Mouse (Mus musculus) monocyte, adult 5-6 weeks (primary cell): ENCODE data around the gene Nr2f2. TPM values are rescaled to one million over a fixed set of nuclear protein-coding genes. Genes with fewer than 3 reads are reported as not detected.

Experiments used
- ATAC-seq: fragments of 153-309, 156-312 bp; replicated peaks from 2 replicates; pipeline ENCODE4 v1.8.0; 2017; ENCODE audit warnings: mild to moderate bottlenecking; ENCODE audit not compliant: low TSS enrichment, insufficient number of reproducible peaks, severe bottlenecking, poor library complexity, low FRiP score
- total RNA-seq: library from RNA; stranded (forward); fragments of 200-1000, 200-491, 200-594 nt; gene quantifications from 3 replicates; pipeline ENCODE4 v1.2.3, GENCODE M21; 2017

Gene Nr2f2
- not detected in 3 replicates for total RNA-seq

DNA sequence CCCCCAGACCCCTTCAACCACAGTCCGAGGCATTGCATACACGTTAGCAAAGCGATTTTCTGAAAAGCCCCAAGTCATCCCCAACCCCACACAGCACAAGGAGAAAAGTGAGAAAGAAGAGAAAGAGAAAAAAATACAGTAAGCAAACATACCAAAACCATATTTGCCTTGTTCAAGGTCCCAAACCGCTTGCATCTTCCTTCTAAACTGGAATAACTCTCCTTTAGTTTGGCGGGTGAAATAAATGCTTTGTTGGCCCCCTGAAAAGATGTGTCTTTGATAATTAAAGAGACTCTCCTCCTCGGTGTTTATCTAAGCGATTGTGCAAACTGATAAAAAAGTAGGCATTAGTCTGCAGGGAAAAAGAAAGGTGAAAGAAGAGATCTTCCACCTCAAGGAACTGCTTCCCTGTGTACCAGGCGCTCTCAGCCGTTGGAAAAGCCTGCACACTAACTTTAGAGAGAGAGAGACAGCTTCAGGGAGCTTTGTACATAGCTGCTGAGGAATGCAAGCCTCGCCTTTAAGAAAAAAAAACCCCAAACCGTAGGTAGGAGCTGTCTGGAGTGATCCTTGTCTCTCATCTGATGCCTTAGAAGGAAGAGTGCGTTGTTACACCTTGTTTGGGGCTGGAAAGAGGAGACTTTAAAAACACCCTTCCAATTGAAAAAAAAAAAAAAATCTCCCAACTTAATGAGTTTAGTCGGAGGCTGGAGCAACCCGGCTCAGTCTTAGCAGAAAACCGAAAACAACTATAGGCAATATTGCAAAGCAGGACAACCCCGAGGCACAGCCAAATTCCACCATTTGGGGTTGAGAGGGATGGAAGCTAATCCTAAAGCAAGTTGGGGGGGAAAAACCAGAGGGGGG lies at the start of gene Nr2f2:
TSS of gene Nr2f2 (minus strand) at position 795 of the 867 bp plus-strand sequence.
- no peak for ATAC-seq

DNA sequence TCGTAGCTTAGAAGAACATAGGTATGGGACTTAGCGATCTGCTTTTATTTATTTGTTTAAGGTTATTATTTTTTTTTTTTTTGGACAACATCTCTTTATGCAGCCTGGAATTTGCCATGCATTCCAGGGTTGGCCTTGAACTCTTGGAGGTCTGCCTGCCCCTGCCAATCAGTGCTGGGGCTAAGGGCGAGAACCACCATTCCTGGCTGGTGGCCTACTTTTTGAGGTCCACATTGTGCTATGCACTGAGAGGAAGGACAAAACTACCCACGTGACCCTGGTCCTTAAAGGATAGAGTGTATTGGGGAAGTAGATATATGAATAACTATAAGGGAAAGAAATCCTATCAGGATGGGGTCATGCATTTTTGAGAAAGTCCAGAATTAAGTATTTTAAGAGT lies 47.9 kb upstream of the Nr2f2 start:
- ATAC-seq, result no peak

DNA sequence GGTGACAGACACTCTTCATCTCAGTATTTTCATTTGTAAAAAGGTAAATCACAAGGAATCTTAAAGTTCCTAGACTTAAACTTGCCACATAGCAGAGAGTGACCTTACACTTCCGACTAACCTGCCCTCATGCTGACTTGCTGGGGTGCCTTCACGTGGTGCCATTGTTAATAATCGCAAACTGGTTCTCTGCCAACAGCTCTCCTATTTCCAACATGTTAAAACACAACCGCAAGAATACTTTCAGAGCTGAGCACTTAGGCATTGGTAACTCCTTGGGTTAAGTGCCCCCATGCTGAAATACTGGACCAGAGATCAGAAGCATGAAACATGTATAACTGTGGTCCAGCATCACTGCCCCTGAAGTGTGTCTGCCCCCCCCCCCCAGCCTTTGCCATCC lies 47.1 kb upstream of the Nr2f2 start:
- ATAC-seq, result no peak

DNA sequence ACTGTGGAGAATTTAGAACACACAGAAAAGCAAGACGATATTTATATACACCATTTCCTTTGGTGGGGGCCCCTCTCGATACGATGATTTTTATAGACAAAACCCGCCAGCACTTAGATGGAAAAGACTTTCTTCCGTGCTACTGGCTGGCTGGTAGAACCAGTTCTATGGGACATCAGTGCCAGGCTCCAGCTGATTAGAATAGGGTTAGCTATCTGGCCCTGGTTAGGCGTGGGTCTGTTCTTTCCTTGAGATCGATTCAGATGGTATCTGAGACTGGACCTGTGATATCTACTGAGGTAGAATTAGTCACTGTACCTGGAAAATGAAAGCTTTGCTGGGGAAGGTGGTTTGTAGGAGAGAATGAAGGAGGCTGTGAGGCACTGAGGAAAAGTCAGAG lies 46.4 kb upstream of the Nr2f2 start:
- ATAC-seq, result no peak

DNA sequence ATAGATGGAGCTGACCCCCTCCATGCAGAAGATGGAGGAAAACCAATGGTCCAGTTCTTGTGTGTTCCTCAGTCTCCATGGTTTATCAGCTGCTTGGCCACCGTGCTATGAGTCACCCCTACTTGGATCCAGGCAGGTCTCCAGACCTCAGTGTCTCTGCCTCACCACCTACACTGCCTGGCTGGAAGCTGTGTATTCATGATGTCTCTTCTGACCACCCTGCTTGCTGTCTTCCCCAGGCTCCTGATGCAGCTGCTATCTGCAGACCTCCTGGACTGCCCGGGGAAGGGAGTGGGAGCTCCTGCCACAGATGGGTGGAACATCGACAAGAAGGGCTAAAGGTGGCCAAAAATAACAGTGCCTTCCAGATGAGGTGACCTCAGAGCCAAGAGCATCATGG lies 43.8 kb upstream of the Nr2f2 start:
- ATAC-seq, result no peak

DNA sequence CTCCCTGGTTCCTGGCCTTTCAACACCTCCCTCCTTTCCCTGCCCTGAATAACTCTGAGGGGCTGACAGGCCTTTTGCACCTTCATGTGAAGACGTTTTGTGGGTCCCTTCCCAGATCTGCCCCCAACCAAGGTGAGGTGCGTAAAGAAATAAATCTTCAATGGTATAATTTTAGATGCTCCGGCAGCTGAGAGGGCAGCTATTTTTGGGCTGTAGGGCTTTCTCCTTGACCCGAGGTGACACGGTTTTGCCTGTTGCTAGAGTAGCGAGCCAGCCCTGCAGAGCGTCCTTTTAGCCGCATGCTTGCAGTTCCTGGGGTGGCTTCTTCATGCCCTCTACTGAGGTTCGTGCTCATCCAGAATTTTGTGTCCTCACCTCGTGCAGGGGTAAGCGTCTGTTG lies 43.4 kb upstream of the Nr2f2 start:
- no peak for ATAC-seq

DNA sequence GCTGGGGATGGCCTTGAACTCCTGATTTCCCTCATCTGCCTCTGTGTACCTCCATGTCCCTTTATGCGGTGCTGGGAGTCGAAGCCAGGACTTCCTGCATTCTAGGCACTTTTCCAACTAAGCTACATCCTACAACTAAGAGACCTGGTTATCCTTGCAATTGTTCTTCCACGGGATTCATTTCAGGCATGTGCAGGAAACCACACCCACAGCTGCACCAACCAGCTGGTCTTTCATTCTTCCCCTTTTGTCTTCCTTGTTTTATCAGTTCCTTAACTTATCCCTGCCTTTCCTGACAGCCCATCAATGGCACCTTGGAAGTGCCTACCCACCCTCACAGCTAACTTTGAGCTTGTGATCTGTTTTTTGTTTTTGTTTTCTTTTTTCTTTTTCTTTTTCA lies 42.3 kb upstream of the Nr2f2 start:
- no peak for ATAC-seq

DNA sequence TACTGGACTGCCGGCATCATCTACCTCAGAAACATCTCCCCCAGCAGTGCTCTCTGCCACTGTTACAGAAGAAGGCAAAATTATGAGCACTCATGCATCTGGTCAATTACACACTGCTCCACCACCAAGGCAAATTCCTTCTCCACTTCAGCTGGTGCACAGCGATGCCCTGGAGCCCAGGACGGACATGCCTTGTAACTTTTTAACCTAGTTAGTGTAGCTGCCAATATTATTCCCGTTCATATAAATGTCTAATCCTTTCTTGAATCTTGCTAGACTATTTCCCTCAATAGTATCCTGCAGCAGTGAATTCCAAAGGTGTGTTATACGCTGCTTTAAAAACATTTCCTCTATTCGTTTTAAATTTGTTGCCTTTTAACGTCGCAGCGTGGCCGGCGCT lies 40.6 kb upstream of the Nr2f2 start:
- ATAC-seq, result no peak

DNA sequence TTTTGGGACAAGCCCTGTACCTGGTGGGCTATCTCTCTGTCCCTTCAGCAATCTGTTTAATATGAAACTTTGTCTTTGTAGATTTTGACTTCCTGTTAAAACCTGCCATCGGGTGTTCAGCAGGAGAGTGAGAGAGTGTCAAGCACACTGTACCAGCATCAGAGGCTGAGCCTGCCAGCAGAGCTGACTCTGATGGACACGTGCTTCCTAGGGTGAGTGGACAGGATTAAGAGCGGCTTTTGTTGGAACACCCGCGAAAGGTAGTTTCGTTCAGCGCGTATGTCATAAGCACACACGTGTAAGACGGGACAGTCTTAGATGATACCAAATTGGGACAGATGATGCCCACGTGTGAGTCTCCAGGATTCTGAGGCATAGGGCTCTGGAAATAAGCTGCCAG lies 40.0 kb upstream of the Nr2f2 start:
- no peak for ATAC-seq

DNA sequence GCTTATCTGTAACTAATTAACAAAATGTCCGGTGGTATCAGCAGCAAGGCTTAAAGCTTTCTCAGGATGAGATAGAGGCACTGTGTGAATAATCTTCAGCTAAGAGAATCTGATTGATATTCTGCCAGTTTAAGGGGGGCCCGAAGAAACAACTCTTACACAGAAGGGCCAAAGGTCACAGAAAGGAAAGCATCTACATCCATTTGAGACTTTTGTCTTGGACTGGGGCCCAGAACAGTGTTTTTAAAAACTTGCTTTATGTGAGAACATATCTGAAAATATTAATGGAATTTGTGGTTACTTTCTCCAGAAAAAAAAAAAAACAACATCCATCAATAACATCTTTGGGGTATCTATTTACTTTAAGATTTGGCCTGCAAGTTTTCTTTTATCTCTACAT lies 38.9 kb upstream of the Nr2f2 start:
- ATAC-seq, result no peak

DNA sequence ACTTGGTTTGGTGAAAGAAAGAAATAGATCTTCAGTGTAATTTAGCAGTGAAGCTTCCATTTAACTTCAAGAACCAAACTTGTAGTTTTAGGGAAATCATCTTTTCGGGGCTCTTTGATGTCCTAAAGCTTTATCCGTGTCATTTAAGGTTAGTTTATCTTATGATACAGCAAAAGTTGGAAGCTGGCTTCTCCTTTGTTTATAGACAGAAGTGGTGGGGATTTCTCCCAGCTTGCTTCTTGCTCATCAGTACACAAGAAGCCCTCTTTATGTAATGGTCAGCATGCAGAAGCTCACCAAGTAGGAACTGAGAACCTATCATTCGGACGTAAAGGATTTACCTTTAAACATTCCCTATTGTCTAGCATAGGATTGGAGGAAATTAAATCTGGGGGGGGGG lies 16.3 kb upstream of the Nr2f2 start:
- ATAC-seq, result no peak

DNA sequence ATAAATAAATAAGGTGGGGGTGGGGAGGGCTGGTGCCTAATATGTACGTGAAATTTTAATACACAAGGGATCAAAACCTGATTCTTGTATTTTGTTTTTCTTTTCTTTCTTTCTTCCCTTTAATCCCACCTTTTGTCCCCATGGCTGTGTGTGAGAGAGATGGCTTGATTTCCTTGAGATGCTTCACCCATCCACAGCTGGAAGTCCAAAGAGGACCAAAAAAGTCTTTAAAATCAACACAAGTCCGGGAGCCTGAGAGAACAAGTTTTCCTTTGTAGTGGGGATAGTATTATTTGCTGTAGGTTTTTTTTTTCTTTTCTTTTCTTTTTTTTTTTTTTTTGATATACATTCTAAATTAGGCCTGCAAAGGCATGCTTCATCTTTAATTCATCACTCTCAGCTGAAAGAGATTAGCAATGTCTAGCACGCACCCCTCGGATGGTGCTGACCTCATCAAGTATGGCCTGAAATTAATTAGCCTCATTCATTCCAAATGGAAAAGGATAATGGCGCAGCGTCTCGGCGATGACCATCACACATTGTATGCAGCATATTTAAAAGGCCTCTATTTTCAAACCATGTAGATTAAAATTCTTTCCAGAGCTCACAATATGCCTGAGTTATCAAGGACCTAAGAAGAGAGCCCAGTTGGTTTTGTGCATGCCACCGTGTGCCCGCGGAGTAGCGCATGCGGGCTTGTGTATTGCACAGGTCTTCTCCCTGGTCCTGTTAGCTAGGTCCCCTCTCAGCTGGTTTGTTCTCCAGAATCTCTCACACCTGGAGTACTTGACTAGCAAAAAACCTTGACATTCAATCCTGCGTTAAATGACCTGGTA lies 15.1 kb upstream of the Nr2f2 start:
- no peak for ATAC-seq

DNA sequence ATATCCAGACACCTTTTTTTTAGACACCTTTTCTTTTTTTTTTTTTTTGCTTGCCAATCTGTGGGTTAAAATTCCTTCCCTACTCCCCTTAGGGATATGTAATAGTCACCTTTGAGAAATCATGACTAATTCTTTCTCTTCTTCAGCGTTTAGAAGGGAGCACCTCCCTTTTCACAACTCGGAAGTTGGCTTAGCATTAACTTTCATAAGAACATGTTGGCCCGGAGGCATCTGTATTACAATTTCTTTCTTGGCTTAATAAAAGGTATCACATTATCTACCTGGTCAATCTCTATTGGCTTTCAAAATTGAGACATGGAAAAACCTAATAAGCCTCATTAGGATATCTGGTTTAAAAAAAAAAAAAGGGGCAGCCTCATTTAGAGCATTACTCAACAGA lies 14.4 kb upstream of the Nr2f2 start:
- no peak for ATAC-seq

DNA sequence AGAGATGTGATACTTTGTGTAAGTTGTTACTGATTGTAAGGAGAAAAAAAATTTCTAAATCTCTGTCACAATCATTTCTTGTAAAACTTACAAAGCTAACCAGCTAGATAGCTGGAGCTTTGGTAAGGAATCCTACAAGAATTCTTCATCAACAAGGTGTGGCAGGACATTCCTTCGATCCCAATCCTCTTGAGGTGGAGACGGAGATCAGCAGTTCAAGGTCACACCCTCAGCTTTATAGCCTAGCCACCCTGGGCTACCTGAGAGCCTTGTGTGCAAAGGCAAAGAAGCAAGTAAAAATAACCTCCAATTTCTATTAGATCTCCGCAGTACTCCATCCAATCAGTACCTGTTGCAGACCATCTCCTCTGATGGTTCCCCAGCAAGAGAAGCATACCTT lies 13.7 kb upstream of the Nr2f2 start:
- no peak for ATAC-seq

DNA sequence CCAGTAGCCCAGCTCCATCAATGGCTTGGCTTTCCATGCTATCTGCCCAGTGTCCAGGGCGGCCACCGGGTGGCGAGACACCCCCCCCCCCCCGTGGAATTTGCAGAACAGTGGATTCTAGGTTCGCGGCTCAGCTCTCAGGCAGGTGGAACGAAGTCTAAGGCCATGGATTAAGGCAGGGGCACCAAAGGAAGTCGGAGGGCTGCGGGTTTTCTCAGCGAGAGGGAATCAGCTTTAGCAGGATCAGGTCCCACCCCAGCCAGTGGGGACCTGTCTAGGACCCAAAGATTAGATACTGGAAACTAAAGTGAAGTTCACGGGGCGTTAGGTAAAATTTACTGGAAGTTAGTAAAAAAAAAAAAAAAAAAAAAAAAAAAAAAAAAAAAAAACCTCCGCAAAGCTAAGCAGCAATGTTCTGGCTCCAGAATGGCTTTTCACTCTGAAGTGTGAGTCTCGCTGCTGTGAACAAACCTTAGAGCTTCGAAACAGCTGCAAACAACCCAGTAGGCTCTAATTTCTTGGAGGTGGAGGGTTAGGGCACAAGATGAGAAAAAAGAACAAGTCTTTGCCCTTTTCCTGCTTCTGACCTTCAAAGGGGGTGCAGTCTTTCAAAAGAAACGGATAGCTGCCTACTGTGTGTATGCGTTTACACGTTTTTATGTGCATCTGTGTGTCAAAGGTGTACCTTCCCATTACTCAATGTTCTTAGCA lies 4.2 kb upstream of the Nr2f2 start:
- no peak for ATAC-seq

DNA sequence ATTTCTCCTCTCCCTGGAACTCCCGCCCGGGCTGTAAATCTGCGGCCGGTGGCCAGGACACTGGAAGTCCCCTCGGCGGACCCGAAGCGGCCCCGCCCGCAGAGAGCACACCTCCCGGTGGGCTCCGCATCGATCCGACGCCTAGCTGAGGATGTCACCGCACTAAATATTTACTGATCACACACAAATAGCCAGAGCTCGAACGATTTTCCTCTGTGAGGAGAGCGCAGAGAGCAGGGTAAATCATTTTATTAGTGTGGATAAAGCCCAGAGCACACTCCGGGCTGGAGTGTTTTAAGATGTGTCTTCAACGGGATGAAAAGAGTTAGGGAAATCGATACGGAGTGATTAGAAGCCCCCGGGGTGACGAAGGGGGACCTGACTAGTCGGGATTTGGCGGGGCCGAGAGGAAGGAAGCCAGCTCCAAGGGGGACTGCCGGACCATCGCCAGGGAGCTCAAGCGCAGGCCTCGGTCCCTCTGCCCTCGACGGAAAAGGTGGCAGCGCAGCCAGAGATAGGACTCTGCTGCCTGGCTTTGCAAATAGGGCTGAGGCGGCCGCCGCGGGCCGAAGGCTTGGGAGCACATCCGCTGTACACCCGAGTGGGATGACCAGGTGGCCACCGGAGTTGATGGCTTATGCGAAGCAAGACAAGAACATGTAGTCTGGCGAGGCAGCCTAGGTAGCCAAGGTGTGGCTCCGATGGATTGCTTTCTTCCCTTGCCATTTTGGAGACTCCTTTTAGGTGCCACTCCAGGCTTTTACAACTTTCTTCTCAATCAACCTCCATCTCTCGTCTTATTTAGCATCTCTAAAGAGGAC lies 3.4 kb upstream of the Nr2f2 start:
- ATAC-seq, result no peak

DNA sequence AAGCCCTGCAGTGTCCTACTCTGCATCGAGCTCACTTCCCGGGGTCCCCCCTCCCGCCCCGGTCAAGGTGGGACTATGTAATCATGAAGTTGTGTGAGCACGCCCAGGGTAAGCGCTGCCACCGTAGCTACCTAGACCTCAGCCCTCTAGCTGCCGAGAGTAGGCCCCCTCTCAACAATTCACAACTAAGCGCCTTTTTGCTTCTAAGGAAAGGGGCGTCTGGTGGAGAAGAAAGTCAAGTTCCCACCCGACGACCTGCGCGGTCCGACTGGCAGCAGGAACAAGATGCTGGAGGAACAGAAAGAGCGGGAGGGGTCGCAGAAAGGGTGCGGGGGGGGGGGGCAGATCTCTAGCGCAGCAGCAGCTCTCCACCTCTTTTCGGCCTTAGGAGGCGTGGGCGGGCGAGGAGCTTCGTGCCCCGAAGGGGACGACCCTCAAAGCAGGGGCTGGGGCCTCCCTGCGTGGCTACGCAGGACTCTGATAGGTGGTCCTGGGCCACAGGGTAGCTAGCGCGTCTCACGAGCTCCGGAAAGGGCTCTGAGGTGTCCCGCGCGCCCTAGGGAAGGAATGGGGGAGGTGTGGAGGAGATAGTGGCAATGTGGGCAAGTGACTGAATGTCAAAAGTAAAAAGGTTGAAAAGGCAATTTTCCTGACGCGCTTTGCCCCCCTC lies 2.7 kb upstream of the Nr2f2 start:
- no peak for ATAC-seq

DNA sequence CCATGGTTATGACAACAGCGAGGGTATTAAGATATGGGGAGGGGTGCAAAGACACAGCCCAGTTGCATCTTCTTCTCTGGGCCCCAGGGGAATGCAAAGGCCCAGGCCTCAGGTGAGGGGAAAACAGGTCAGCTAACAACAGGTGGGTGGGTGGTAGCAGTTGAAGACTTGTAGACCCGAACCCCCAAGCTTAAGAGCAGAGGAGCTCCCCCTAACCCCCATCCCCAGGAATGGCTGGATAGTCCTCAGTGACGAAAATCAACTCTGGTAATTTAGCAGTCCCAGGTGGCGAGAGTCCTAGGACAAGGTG lies 2.2 kb upstream of the Nr2f2 start:
- ATAC-seq, result no peak
